Comparison of ENCODE assay signal across 31 mouse cellular contexts in genomic region chr10:122759729-122760128, GRCm38 (mm10).
"Had no signal": no experiment of that assay in that cellular context is flagged by ENCODE, and none has a peak within 500 bp of the region (broad histone marks: within the 10 kb centered on the region; RNA-seq: fewer than 3 reads in every experiment).

No protein-coding gene starts in this region.

- H3K4me3 ChIP-seq: limb, embryonic 10.5 days; limb, embryonic 12.5 days; limb, embryonic 13.5 days; limb, embryonic 15.5 days; liver, embryonic 12.5 days; liver, embryonic 13.5 days; liver, embryonic 15.5 days; lung, embryonic 15.5 days; megakaryocyte, embryonic 14.5 days; midbrain, embryonic 10.5 days; midbrain, embryonic 12.5 days; midbrain, embryonic 13.5 days; midbrain, embryonic 15.5 days; myocyte had no signal

- DNase-seq: left cerebral cortex, postnatal 4 days; liver; liver, embryonic 13.5 days; liver, postnatal 0 days; lung, adult 18-20 months; lung, adult 2 months; lung, embryonic 14.5 days; lung, postnatal 10 days; lung, postnatal 14 days; lung, postnatal 36 days; lung, postnatal 4 days; midbrain, embryonic 14.5 days had no signal

- H3K9me3 ChIP-seq: limb, embryonic 10.5 days; limb, embryonic 12.5 days; limb, embryonic 13.5 days; limb, embryonic 15.5 days; liver, embryonic 12.5 days; liver, embryonic 13.5 days; liver, embryonic 15.5 days; lung, embryonic 15.5 days; megakaryocyte, embryonic 14.5 days; midbrain, embryonic 10.5 days; midbrain, embryonic 12.5 days; midbrain, embryonic 13.5 days; midbrain, embryonic 15.5 days had no signal

- H3K27me3 ChIP-seq: limb, embryonic 12.5 days; limb, embryonic 13.5 days; limb, embryonic 15.5 days; liver, embryonic 12.5 days; liver, embryonic 13.5 days; liver, embryonic 15.5 days; lung, embryonic 15.5 days; megakaryocyte, embryonic 14.5 days; midbrain, embryonic 12.5 days; midbrain, embryonic 15.5 days had no signal

- H3K4me2 ChIP-seq: limb, embryonic 12.5 days; limb, embryonic 13.5 days; limb, embryonic 15.5 days; liver, embryonic 11.5 days; liver, embryonic 12.5 days; liver, embryonic 13.5 days; liver, embryonic 15.5 days; lung, embryonic 14.5 days; lung, embryonic 15.5 days; midbrain, embryonic 11.5 days; midbrain, embryonic 12.5 days; midbrain, embryonic 13.5 days; midbrain, embryonic 15.5 days had no signal

- H3K36me3 ChIP-seq: limb, embryonic 10.5 days; limb, embryonic 12.5 days; limb, embryonic 13.5 days; limb, embryonic 15.5 days; liver, embryonic 12.5 days; liver, embryonic 13.5 days; liver, embryonic 15.5 days; lung, embryonic 15.5 days; midbrain, embryonic 10.5 days; midbrain, embryonic 12.5 days; midbrain, embryonic 13.5 days; midbrain, embryonic 15.5 days had no signal

- H3K4me1 ChIP-seq: liver, embryonic 12.5 days; liver, embryonic 13.5 days; liver, embryonic 15.5 days; midbrain, embryonic 15.5 days had no signal

- ATAC-seq: liver, embryonic 12.5 days; liver, postnatal 0 days; lung, postnatal 0 days; midbrain, embryonic 13.5 days; midbrain, embryonic 15.5 days; midbrain, embryonic 16.5 days had no signal

- H3K9ac ChIP-seq: limb, embryonic 12.5 days; limb, embryonic 13.5 days; limb, embryonic 15.5 days; liver, embryonic 12.5 days; liver, embryonic 13.5 days; liver, embryonic 14.5 days; liver, embryonic 15.5 days; liver, postnatal 0 days; lung, embryonic 14.5 days; lung, embryonic 15.5 days; midbrain, embryonic 12.5 days; midbrain, embryonic 13.5 days; midbrain, embryonic 15.5 days had no signal

- H3K27ac ChIP-seq: limb, embryonic 12.5 days; limb, embryonic 13.5 days; limb, embryonic 15.5 days; liver, embryonic 12.5 days; liver, embryonic 13.5 days; liver, embryonic 14.5 days; liver, embryonic 15.5 days; lung, embryonic 15.5 days; macrophage; midbrain, embryonic 10.5 days; midbrain, embryonic 12.5 days; midbrain, embryonic 13.5 days; midbrain, embryonic 15.5 days had no signal
